Mouse (Mus musculus) liver, adult (tissue): ENCODE results near the gene Gpx1.

Experiments used
- GATA4 ChIP-seq: IDR thresholded peaks from 2 replicates; pipeline ENCODE4 v1.6.1; 2014; ENCODE audit warnings: mild to moderate bottlenecking, low read length; ENCODE audit not compliant: insufficient replicate concordance

The Gpx1 gene

DNA sequence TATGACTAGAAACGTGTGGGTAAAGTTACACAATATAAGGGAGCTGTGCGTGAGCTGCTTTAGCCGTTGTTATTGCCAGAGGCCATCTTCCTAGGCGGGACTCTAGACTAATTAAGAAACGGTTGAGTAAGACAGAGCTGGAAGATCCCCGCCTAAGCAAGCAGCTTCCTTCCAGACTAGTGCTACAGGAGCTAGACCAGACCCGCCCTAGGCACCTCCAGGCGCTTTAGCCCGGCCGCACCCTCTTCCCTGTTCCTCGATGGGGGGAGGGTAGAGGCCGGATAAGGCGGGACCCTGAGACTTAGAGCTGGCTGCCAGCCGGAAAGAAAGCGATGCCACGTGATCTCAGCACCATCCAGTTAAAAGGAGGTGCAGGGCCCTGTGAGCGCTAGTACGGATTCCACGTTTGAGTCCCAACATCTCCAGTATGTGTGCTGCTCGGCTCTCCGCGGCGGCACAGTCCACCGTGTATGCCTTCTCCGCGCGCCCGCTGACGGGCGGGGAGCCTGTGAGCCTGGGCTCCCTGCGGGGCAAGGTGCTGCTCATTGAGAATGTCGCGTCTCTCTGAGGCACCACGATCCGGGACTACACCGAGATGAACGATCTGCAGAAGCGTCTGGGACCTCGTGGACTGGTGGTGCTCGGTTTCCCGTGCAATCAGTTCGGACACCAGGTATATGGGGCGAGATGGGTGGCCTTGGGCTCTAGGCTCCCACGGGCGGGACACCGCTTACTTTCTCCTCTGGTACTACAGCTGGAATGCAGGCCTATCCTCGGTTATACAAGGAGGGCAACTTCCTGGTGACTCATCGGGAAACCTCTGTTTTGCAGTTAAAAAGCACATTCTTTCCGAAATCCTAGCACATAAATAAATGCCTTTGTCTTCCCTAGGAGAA is at the start of gene Gpx1:
Gene Gpx1, plus strand, starts transcription at position 18 of the 896 bp plus-strand sequence.
- TF ChIP-seq GATA4, result peak; percentile 25; the same call in 1 of the 2 replicates

DNA sequence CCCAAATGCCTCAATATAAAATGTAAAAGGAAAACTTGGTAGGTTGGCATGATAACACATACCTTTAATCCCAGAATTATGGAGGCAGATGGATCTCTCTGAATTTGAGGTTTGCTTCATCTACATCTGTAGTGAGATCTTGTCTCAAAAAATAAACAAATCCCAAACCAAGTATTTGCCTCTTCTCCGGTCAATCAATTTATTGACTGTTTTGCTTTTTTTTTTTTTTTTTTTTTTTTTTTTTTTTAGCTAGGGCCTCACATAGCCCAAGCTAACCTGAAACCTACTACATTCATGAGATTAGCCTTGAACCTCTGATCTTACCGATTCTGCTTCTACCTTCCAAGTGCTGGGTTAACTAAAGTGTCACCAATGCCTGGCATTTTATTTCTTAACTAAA is 49.4 kb upstream of the Gpx1 start:
- no peak for TF ChIP-seq GATA4

DNA sequence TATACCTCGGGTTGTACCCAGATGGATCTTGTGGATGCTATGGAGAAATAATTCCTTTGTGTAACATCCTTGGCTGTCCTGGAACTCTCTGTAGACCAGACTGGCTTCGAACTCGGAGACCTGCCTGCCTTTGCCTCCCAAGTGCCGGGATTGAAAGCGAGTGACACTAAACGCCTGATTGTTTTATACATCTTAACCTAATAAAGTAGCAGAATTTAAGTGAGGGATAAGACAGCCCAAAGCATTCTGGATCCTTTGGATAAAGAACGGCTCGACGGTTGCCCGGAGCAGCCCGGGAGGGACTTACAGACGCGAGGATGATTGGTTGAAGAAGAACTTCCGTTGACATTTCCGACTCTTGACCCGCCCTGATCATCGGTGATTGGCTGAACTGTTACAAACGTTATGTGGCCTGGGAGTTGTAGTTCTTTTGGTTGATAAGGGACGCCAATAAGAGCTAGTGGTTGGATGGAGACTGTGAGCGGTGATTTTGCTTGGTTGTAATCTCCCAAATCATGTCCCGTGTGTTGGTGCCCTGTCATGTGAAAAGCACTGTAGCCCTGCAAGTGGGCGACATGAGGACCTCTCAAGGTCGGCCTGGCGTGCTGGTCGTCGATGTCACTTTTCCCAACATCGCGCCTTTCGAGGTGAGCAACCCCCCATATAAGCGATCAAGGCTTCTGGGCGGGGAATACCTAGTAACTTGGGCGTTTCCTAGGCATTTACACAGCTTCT is 48.5 kb upstream of the Gpx1 start, which contains the start of gene Nicn1:
Gene Nicn1, plus strand, starts transcription at position 414 of the 735 bp plus-strand sequence.
- peak; percentile 16; the same call in 1 of the 2 replicates for TF ChIP-seq GATA4

DNA sequence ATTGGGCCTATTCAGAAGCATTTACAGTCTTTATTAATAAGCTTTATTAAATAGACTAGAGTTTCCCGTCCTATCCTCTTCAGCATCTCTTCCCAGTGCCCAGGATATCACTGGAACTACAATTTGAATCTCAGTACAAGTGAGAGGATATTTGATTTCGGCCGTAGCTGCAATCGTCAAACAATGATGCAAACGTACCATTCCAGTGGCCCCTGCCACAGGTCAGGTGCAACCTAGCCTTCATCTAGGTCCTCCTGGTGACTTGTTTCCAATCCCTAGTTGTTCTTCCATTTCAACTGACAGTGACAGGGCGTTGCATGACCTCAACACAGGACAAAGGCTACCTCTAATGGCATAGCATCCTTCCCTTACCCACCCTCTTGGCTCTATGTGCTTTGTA is 47.9 kb upstream of the Gpx1 start:
- TF ChIP-seq GATA4, result no peak

DNA sequence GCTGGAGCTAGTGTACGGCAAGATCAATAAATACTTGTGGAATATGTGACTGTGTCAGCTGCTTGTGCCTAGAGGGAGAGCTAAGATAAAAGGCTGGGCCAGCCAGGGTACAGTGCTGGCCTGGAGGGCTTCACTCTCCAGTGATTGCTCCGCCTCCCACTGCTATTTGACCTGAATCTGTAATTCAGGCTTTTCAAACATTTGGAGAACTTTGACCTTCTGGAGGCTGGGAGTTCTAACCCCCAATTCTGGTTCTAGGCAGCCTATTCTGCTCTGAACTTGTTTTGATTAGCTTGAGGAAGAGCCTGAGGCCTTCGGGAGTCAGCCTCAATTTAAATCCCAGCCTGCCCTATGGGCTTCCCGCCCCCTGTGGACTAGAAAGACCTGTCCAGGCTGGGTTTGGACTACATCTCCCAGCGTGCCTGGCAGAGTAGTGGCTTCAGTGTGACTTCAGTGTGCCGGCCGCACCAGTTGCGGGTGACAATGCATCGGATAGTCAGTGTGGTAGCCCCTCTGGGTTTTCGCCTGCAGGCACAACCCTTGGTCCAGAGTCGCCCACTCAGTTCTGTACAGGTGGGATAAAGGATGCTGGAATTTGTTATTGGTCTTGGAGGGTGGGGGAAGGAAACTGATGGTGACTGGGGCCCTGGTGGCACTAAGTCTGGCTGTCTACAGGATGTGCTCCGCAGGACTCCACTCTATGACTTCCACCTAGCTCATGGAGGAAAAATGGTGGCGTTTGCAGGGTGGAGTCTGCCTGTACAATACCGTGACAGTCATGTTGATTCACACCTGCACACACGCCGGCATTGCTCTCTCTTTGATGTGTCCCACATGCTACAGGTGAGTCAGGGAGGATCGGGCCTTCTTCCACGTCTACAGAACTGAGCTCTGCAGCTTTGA is 42.0 kb upstream of the Gpx1 start, which contains the start of gene Amt:
Gene Amt, plus strand, starts transcription at position 401 of the 903 bp plus-strand sequence.
- TF ChIP-seq GATA4, result no peak

DNA sequence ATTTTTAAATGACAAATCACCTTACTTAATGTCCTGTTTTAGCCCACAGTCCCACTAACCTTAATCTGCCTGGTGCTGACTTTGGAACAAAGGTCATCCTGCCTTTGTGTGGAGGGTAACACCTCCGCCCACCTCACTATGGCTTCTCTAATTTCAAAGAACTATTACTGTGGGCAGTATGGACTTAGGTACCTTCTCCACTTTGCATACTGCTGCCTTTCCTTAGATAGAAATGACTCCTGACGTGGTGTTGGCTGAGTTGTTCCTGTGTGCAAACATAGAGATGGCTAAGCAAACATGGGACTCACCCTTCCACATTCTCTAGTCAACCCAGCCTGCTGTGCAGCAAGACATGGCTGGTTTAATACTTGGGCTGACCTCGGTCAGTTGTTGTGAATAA is 36.9 kb upstream of the Gpx1 start:
- TF ChIP-seq GATA4, result no peak

DNA sequence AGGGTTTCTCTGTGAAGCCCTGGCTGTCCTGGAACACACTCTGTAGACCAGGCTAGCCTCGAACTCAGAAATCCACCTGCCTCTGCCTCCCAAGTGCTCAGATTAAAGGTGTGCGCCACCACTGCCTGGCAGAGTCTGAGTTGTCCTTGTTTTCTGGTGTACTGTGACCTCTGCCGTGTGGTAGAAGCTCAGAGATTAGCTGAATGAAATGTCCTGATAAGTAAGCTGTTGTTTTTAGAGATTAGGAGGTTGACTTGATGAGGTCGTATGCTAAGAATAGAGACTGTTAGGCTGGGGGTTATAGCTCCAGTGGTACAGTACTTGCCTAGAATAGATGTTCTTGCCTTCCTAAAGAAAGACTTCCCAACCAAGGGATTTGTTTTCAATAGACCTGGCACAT is 34.0 kb upstream of the Gpx1 start:
- TF ChIP-seq GATA4, result no peak

DNA sequence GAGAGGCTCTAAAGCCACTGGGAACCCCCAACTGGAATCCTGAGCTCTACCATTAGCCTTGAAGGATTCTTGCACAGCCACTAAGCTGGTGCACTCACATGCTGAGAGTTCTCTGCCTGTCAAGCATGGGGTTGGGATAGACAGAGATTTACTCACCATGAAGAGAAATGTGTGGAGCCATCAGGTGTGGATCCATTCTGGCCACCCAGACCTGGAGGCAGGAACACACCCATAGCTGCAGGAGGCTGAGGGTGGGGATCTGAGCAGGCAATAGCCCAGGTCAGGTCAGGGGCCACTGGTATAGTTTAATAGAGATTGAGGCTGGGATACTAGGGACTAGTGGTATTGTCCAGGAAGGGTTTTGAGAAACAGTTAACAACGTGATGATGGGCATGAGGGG is 33.5 kb upstream of the Gpx1 start:
- no peak for TF ChIP-seq GATA4

DNA sequence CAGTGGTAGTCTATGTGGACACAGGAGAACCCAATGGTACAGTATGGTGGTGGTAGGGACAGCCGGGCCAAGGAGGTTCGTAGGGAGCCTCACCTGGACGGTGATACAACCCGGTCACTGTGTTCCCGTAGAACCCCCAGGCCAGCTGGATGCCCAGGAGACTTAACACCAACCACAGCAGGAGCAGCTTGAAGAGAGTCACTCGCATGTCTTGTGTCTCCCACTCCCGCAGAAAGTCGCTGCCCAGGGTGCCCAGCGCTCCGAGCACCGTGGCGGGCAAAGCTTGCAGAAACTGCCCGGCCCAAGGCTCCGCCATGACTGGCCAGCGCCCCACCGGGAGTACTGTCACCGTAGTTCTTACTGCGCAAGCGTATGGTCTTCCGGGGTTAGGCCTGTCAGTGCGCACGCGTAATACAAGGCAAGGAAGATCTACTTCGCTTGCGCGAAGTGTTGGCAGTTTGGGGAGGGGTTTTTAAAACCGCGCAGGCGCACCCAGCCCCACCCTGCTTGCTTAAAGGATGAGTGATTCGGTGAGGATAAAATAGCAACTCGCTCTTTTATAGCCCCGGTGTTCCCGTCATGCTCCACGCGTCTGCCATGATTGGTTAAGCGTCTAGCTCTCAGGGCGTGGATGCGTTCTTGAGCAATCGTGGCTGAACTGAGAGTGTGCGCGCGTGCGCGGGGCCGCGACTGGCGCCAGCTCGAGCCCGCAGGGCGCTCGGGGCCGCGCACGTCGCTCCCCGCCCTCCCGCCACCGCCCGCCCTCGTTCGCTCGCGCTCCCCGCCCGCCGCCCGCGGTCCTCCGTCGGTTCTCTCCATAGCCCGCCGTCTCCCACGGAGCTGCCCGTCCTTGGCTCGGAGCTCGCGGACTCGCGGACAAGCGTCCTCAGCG is 32.8 kb upstream of the Gpx1 start, which contains the start of the genes Rhoa and Tcta:
Gene Rhoa, plus strand, starts transcription at position 501 of the 892 bp plus-strand sequence.
Gene Tcta, minus strand, starts transcription at position 532 of the 892 bp plus-strand sequence.
- no peak for TF ChIP-seq GATA4

DNA sequence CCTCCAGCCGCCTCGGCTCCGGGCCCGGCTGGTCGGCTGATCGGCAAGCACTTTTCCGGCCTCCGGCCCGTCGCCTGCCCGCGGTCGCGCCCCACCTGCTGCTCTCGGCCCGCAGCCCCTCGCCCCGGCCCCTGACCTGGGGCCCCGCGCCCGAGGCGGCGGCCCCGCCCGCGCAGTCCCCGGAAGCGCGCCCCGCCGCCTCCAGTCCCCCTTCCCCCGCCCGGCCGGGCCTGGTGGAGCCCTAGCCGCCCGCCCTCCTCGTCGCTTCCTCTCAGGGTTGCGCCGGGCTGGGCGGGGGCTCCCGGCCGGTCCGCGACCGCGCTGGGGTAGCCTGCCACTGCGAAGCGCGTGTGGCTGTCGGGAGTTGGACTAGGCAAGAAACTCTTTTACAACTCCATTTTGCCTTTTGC is 32.1 kb upstream of the Gpx1 start:
- no peak for TF ChIP-seq GATA4

DNA sequence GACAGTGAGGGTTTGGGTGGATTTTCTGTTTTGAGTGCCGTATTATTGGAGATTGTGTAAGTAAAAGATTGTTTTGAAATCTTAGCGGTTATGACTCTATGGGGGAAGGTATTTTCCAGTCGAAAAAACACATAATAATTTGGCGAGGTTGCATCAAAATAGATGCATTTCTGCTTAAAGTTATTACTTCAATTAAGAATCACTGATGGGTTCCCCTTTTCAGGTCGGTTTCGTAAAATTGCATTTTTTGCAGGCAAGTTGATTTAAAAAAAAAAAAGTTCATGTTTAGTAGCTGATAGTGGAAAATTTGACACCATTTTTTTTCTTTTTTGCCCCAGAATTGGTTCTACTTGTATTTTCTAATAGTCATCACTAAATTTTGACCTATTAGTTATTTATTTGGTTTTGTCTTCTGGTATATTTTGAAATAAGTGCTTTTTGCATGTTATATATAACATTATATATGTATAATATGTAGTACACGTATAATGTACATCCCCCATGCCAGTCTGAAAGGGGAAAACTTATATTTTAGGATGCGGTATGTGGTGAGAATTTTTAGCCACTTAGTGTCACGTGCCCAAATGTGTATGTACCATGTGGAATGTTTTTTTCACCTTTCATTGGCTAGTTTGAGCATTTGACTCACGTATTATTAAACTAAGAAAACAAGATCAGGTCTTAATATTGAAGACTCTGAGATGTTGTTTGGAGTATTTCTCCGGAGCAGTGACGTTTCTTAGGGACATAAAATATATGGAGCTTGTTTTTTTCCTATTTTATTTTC is 31.5 kb upstream of the Gpx1 start:
- TF ChIP-seq GATA4, result no peak

DNA sequence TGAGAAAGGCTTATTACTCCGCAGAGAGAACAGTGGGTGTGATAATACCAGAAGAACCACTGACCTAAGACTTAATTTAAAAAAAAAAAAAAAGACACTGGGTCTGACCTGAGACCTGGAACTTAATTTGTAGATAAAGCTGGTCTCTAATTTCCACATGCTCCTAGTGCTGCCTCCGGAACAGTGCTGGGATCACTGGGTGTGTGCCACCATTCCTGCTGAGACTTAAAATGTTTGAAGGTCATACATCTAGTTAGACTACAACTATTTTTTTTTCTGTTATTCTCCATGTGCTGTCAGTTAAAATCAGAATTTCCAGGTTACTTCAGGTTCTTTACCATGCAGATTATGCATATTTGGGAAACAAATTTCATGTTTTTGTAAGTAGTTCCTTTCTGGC is 30.6 kb upstream of the Gpx1 start:
- TF ChIP-seq GATA4, result no peak

DNA sequence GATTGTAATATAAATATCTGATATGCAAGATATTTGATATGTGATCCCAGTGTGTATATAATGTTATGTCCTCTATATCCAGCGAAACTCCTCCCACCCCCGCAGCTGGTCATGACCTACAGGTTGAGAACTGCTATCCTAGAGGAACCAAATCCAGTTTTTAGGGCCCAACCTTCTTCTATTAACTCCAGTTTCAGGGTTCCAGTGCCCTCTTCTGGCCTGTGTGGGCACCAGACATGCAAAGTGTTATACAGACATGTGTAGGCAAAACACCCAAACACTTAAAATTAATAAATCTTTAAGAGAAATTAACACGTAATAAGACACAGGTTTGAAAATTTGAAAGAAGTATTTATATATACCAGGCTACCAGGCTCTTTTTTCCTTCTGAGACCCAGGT is 21.1 kb upstream of the Gpx1 start:
- no peak for TF ChIP-seq GATA4
